ENCODE assay signal across 8 mouse cellular contexts in genomic region chr19:34666127-34666526, GRCm38 (mm10). TPM values are rescaled to one million over a fixed set of nuclear protein-coding genes. Genes with fewer than 3 reads are reported as not detected.
DNase-seq lines count a peak whose midpoint lies in the region; ATAC-seq and TF ChIP-seq lines count a peak whose summit lies in the region.

No protein-coding gene starts in this region.

- no peak for TF ChIP-seq POLR2A in liver, adult 2 months (IDR thresholded peaks at IDR 0.05; ENCODE audit: extremely low read depth, insufficient read depth, low read length)

- no peaks in the 10 kb centered on the region for H3K27me3 ChIP-seq in liver, adult 2 months (ENCODE audit: control insufficient read depth, insufficient read depth, low read length)
- H3K27me3 ChIP-seq in liver, embryonic 11.5 days (replicated peaks; ENCODE audit: control insufficient read depth, insufficient read depth, low read length) = no peaks in the 10 kb centered on the region
- no peaks in the 10 kb centered on the region for H3K27me3 ChIP-seq in embryonic facial prominence, embryonic 10.5 days (replicated peaks; ENCODE audit: low read depth, poor library complexity, severe bottlenecking)

- no peaks in the 10 kb centered on the region for H3K4me1 ChIP-seq in liver, adult 2 months (ENCODE audit: control insufficient read depth, insufficient read depth, low read length)
- H3K4me1 ChIP-seq in liver, embryonic 11.5 days (replicated peaks; ENCODE audit: control insufficient read depth, insufficient read depth, low read length) = peaks cover 7% of the 10 kb centered on the region
- 0 out of 2 replicates have a peak, but pooled peaks cover 6% of the 10 kb centered on the region for H3K4me1 ChIP-seq in embryonic facial prominence, embryonic 10.5 days

- WGBS in liver, adult 2 months = 4% methylated on average over 5 of the region's 5 CpGs
- WGBS in liver, embryonic 11.5 days = 2% methylated on average over 5 of the region's 5 CpGs
- 1% methylated on average over 5 of the region's 5 CpGs for WGBS in embryonic facial prominence, embryonic 10.5 days

- peak; percentile 87 for TF ChIP-seq CTCF in liver, adult 2 months (IDR thresholded peaks at IDR 0.05; ENCODE audit: low read depth, low read length)

- ATAC-seq in liver, embryonic 11.5 days (replicated peaks; ENCODE audit: low FRiP score) = no peak

- no peak overlapping the region for H3K4me2 ChIP-seq in liver, embryonic 11.5 days

- no peaks in the 10 kb centered on the region for H3K9me3 ChIP-seq in liver, embryonic 11.5 days (ENCODE audit: control insufficient read depth, low read length)
- H3K9me3 ChIP-seq in embryonic facial prominence, embryonic 10.5 days = no peaks in the 10 kb centered on the region

- DNase-seq in liver, adult 2 months (ENCODE audit: extremely low read depth, low read depth, low spot score) = peak; percentile 51
- DNase-seq in liver, embryonic 11.5 days (ENCODE audit: low spot score) = no peak
- DNase-seq in adrenal gland, postnatal 36 days = peak; percentile 52 to 59
- DNase-seq in embryonic facial prominence, embryonic 10.5 days (ENCODE audit: low spot score) = peak; percentile 66
- DNase-seq in hindlimb bud, embryonic 11.5 days (ENCODE audit: extremely low spot score, low read depth, low spot score) = peak; percentile 57
- DNase-seq in left cerebral cortex, postnatal 4 days = peak; percentile 68
- DNase-seq in retina, adult 2 months (ENCODE audit: low read depth, low spot score) = peak; percentile 15
- peak; percentile 48 to 57 for DNase-seq in thymus, postnatal 36 days

- no peak overlapping the region for H3K4me3 ChIP-seq in liver, adult 2 months (ENCODE audit: insufficient read depth, low read depth, low read length)
- H3K4me3 ChIP-seq in liver, embryonic 11.5 days (ENCODE audit: low read depth, low read length) = no peak overlapping the region
- no peak overlapping the region for H3K4me3 ChIP-seq in embryonic facial prominence, embryonic 10.5 days

- H3K79me2 ChIP-seq in liver, adult 2 months (ENCODE audit: control insufficient read depth, insufficient read depth, low read length) = no peaks in the 10 kb centered on the region

- no peak overlapping the region for H3K9ac ChIP-seq in liver, adult 2 months (ENCODE audit: low read depth, low read length)
- no peak overlapping the region for H3K9ac ChIP-seq in liver, embryonic 11.5 days (ENCODE audit: low read depth, low read length)

- peaks cover 12% of the 10 kb centered on the region for H3K36me3 ChIP-seq in liver, adult 2 months (ENCODE audit: control insufficient read depth, insufficient read depth, low read length)
- H3K36me3 ChIP-seq in liver, embryonic 11.5 days (ENCODE audit: control insufficient read depth, insufficient read depth, low read length) = no peaks in the 10 kb centered on the region
- H3K36me3 ChIP-seq in embryonic facial prominence, embryonic 10.5 days (replicated peaks) = no peaks in the 10 kb centered on the region

- no peak overlapping the region for H3K27ac ChIP-seq in liver, adult 2 months (replicated peaks; ENCODE audit: insufficient read depth, low read depth, low read length)
- H3K27ac ChIP-seq in liver, embryonic 11.5 days (ENCODE audit: low read depth, low read length) = no peak overlapping the region
- no peak overlapping the region for H3K27ac ChIP-seq in embryonic facial prominence, embryonic 10.5 days (replicated peaks)

- intact Hi-C loops in left cerebral cortex, postnatal 4 days (cut with DNase I) = loop anchor here (2.0 kb wide), 1 partner anchor 107 kb away; no protein-coding TSS in a partner anchor

RNA-seq across cellular contexts. Expression of gene Ifit1, which starts 25.5 kb away (rescaled TPM):
- total RNA-seq in liver, adult 2 months (2014; rRNA removed) = 9.6 and 15.9 TPM in 2 replicates
- polyA plus RNA-seq in liver, adult 2 months (2012; rRNA removed) = 4.2 and 7.0 TPM in 2 replicates
- 0.13 and 0.14 TPM in 2 replicates for polyA plus RNA-seq in liver, embryonic 11.5 days (2014; fragmentation: Nextera tagmentation; extraction: Ambion mirVana)
- 1 to 10 TPM; 4.6 to 6.2 TPM for total RNA-seq in adrenal gland, postnatal 36 days (2021)
- polyA plus RNA-seq in embryonic facial prominence, embryonic 10.5 days (2016; fragmentation: Nextera tagmentation; extraction: Ambion mirVana) = 0.16 and 0.26 TPM in 2 replicates
- total RNA-seq in left cerebral cortex, postnatal 4 days (2021) = under 1 TPM in 1 of 2 experiments, not detected in 1; 0.14 TPM

RNA-seq across cellular contexts. Expression of gene Ifit1bl2, which starts 25.6 kb away (rescaled TPM):
- 0.07 and 0.09 TPM in 2 replicates for total RNA-seq in liver, adult 2 months (2014; rRNA removed)
- polyA plus RNA-seq in liver, adult 2 months (2012; rRNA removed) = not detected in 2 replicates
- not detected in 2 replicates for polyA plus RNA-seq in liver, embryonic 11.5 days (2014; fragmentation: Nextera tagmentation; extraction: Ambion mirVana)
- under 1 TPM; 0.26 to 0.43 TPM for total RNA-seq in adrenal gland, postnatal 36 days (2021)
- 0.05 TPM in 1 of 2 replicates, not detected in the other for polyA plus RNA-seq in embryonic facial prominence, embryonic 10.5 days (2016; fragmentation: Nextera tagmentation; extraction: Ambion mirVana)
- total RNA-seq in left cerebral cortex, postnatal 4 days (2021) = under 1 TPM; 0.28 to 0.30 TPM

RNA-seq across cellular contexts. Expression of gene Ifit3b, which starts 58.4 kb away (rescaled TPM):
- total RNA-seq in liver, adult 2 months (2014; rRNA removed) = 5.5 and 9.7 TPM in 2 replicates
- 1.3 and 1.8 TPM in 2 replicates for polyA plus RNA-seq in liver, adult 2 months (2012; rRNA removed)
- not detected in 2 replicates for polyA plus RNA-seq in liver, embryonic 11.5 days (2014; fragmentation: Nextera tagmentation; extraction: Ambion mirVana)
- 1 to 10 TPM; 3.5 to 3.7 TPM for total RNA-seq in adrenal gland, postnatal 36 days (2021)
- not detected in 2 replicates for polyA plus RNA-seq in embryonic facial prominence, embryonic 10.5 days (2016; fragmentation: Nextera tagmentation; extraction: Ambion mirVana)
- under 1 TPM in 1 of 2 experiments, not detected in 1; 0.34 TPM for total RNA-seq in left cerebral cortex, postnatal 4 days (2021)
